Mouse (Mus musculus) spleen, postnatal 14 days (tissue): ENCODE data around the gene D430042O09Rik.

ENCODE experiments used
- DNase-seq, 2 experiments: peaks; one replicate each; pipeline ENCODE4 v3.0.0; 2021 to 2022; ENCODE audit warnings: low spot score in 2 of 2

Gene D430042O09Rik

DNA sequence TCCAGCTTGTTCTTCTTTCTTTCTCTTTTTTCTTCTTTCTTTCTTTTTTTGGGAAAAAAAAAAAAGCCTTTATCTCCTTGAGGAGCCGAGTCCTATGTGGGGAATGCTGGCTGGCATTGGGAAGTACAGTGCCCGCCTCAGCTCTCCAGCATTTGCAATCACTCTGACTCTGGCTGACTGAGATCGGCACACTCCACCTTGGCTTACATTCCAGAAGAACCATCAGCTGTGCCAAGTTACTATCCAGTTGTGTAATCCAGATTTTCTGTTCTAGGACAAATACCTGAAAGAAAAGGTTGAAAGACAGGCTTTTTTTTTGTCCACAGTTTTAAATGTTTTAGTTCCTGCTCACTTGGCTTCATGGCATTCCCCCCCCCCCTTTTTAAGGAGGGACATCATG lies 100.5 kb downstream of the D430042O09Rik start:
- no peak for DNase-seq

GRCm38 (mm10) chr7:125812721-125813120 lies 105.0 kb downstream of the D430042O09Rik start:
- DNase-seq: no peak

DNA sequence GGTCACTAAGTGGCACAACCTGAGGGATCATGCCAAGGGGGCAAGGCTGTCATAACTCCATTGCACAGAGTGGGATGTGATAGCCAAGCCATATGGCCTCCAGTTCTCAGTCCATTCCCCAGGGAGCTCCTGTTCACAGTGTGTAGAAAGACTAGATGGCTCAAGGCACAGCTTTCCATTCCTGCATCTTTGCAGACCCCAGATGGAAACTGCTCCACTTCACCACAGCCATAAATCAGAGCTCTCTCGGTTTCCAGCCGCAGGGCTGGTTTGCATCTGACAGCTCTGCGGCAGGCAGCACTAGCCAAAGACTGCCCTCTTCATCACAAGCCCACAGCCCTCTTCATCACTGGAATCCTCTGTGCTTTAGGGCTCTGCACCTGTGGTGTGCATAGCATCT lies 108.0 kb downstream of the D430042O09Rik start:
- DNase-seq: no peak

- no peak for DNase-seq
These were observed 110.6 kb downstream of the D430042O09Rik start for GRCm38 (mm10) chr7:125818301-125818712.

- DNase-seq: no peak
These were observed 112.5 kb downstream of the D430042O09Rik start for GRCm38 (mm10) chr7:125820233-125820632.

DNA sequence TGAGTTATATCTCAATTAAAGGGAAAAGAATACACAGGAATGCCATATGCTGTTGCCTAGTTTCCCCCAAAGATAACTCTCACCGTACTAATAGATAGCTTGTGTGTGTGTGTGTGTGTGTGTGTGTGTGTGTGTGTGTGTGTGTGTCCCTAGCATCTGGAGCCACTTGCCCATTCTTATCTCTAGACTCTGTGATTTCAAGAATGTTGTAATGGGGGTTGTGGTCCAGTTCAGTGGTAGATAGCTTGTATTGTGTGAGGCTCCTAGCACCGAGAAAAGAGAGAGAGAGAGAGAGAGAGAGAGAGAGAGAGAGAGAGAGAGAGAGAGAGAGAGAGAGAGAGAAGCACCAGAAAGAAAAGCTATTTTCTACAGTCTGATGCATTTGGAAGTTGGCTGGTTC lies 118.7 kb downstream of the D430042O09Rik start:
- no peak for DNase-seq

DNA sequence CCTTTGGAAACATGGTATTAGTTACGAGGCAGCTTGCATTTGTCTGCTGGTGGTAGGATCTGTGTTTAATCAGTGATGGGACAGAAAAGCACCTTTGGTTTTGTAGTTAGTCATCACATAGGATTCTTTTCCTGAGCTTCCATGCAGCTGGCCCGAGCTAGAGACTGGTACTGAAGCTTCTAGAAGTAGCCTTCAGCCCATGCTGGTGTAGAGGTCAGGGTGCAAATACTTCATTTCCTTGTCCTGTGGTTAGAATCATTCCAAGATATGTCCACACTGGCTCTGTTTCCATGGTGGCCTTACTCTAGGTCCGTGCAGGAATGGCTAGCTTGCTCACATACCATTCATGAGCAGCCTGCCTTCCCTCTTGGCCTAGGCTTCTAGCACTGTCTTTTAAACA lies 119.2 kb downstream of the D430042O09Rik start:
- DNase-seq: no peak

DNA sequence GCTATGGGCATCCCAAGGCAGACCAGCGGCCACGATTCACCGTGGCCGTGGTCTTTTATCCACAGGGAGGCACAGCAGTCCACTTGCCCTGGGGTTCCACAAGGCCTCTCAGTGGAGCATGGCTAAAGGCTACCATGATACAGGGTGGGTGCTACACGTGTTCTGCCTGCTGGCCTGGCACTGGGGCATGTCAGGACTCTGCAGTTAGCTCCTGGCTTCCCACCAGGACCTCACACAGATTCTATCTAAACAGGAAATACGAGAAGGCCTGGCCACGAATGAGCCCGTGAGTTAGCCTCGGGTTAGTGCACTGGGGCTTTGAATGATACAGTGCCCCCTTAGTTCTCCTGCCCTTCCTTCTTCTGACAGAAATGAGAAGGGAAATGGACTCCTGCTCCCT lies 119.7 kb downstream of the D430042O09Rik start:
- no peak for DNase-seq

GRCm38 (mm10) chr7:125828561-125828960 lies 120.9 kb downstream of the D430042O09Rik start:
- DNase-seq: no peak

DNA sequence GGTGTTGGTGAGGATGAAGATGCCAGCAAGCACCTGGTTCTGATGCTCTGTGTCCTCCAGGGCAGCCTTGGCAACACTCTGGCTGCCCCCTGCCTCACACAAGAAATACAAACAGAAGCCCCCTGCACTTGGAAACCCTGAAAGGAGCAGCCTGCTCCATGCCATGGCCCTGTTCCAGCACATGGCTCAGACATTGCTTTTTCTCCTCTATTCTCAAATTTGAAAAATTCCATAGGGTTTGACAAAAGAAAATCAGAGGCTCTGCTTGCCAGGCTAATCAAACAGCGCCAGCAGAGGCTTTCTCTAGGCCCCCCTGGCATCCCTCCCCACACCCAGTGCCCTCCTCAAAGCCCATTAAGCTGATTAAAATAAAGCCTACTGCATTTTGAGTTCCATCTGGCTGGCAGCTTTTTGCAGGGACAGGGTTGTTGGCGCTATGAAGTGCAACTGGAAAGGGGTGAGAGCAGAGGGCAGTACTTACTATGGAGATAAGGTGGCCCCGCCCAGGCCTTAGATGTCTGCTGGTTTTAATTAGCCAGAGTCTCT lies 121.5 kb downstream of the D430042O09Rik start:
- no peak for DNase-seq

DNA sequence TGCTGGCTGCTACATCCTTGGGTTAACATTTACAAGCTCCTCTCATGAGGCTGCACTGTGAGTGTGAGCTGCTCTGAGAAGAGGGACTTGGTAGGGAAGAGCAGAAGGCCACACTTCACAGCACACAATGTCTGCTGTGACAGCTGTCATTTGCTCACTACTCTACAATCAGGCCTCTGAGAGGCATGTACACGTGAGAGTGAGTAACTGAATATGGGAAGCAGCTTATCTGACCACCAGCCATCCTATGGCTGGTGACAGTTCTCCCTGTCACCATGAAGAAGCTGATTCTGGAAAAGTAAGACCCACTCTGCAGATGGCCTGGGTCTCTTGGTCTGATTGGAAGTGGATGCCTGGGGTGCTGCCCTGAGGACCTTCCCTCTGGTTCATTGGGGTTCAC lies 125.1 kb downstream of the D430042O09Rik start:
- no peak for DNase-seq

DNA sequence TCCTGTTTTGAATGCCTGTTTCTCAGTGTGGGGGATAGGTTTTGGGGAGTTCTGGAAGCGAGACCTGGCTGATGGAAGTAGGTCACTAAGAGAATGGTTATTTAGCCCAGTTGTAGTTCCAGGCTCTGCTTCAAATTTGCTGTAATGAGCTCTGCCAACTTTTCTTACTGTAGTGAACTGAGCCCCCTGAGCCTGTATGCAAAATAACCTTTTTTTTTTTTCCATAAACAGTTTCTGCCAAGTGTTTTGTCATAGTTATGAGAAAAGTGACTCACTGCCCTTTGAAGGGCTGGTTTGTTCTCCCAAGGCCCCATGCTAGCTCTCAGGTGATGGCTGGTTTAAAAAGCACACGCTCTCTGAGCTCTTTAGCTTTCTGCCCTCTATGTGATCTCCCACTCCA lies 125.8 kb downstream of the D430042O09Rik start:
- DNase-seq: no peak

GRCm38 (mm10) chr7:125838078-125838742 lies 130.5 kb downstream of the D430042O09Rik start:
- no peak for DNase-seq

GRCm38 (mm10) chr7:125845611-125846010 lies 137.9 kb downstream of the D430042O09Rik start:
- no peak for DNase-seq

DNA sequence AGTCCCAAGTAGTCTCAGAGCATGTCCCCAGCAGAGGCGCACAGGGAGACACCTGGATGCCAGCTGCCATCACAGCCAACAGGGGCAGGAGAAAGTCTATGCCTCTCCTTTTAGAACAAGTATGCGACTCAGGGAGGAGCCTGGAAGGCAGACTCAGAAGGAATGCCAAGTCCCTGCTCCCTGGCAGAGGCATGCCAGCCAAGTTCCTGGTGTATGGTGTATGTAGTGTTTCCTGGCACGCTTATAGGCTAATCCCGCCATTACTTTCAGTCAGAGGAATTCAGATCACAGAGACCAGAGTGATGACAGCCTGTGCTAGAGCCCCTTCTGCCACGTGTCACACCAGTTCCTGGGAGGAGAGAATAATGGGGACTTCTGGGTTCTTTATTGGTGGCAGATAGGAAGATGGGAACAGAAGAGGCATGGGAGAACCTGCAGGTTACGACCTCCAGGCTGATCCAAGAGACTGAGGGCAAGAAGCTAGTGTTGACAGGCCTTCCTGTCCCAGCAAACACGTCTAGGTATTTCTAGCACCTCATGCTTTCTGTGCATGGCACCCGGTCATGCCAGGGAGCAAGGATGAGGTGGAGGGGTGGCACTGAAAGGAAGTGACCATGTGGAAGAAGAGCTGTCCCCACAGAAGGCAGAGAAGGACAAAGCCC lies 139.3 kb downstream of the D430042O09Rik start:
- no peak for DNase-seq

- no peak for DNase-seq
These were observed 139.8 kb downstream of the D430042O09Rik start for GRCm38 (mm10) chr7:125847528-125847866.

GRCm38 (mm10) chr7:125859564-125859963 lies 151.9 kb downstream of the D430042O09Rik start:
- no peak for DNase-seq

DNA sequence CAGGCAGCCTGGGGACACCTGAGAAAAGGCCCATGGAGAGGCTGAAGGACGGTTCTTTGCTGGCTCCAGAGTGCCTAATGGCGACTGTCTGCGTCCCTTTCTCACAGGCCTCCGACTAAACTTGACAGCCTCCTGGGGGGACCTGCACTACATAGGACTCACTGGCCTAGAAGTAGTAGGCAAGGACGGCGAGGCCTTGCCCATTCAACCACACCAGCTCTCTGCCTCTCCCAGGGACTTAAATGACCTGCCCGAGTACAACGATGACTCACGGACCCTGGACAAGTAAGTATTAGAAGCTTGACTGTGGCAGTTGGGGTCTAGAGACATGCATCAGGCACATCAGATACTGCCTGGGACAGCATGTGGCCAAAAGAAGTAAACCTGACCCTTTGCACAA lies 152.7 kb downstream of the D430042O09Rik start:
- DNase-seq: no peak

GRCm38 (mm10) chr7:125864026-125864425 lies 156.3 kb downstream of the D430042O09Rik start:
- no peak for DNase-seq

GRCm38 (mm10) chr7:125865234-125865633 lies 157.5 kb downstream of the D430042O09Rik start:
- DNase-seq: no peak

GRCm38 (mm10) chr7:125868570-125868969 lies 160.9 kb downstream of the D430042O09Rik start:
- no peak for DNase-seq

- DNase-seq: no peak
These were observed 163.9 kb downstream of the D430042O09Rik start for GRCm38 (mm10) chr7:125871404-125872201.

- DNase-seq: no peak
These were observed 164.5 kb downstream of the D430042O09Rik start for GRCm38 (mm10) chr7:125872202-125872580.
